Mouse (Mus musculus): Measurements from ENCODE around the gene Slf2.

GRCm38 (mm10) chr19:44988321-44988720, 57.4 kb downstream of the Slf2 start:
- no peak for TF ChIP-seq GATA1 (IDR thresholded peaks at IDR 0.05; ENCODE audit: borderline replicate concordance, low read length)
- no peak for TF ChIP-seq FLI1 (IDR thresholded peaks at IDR 0.05; ENCODE audit: low read length)

Data from megakaryocyte, embryonic 14.5 days (primary cell).